Mouse (Mus musculus) liver, embryonic 11.5 days (tissue): Measurements from ENCODE around the gene 6030468B19Rik. TPM values are rescaled to one million over a fixed set of nuclear protein-coding genes. Genes with fewer than 3 reads are reported as not detected.

Experiments
- ATAC-seq: fragments of 200-750 bp; cut with Nextera tagmentation; replicated peaks from 2 replicates; pipeline ENCODE4 v1.8.0; 2017; ENCODE audit warnings: moderate number of reproducible peaks, mild to moderate bottlenecking, moderate TSS enrichment, moderate library complexity; ENCODE audit not compliant: low FRiP score
- DNase-seq: peaks from one replicate; pipeline ENCODE4 v3.0.0-alpha.2; 2017; ENCODE audit warnings: low spot score
- H3K27ac ChIP-seq: fragments of 300-500 bp; sonication (generic); 2 replicates; pipeline ENCODE4 v1.5.1; 2014; ENCODE audit warnings: mild to moderate bottlenecking, low read depth, low read length, control low read depth
- H3K27me3 ChIP-seq: fragments of 300-500 bp; sonication (generic); replicated peaks from 2 replicates; pipeline ENCODE4 v1.6.1; 2014; ENCODE audit warnings: low read length, mixed read lengths; ENCODE audit not compliant: control insufficient read depth, insufficient read depth
- H3K36me3 ChIP-seq: fragments of 300-500 bp; sonication (generic); 2 replicates; pipeline ENCODE4 v1.6.1; 2014; ENCODE audit warnings: mild to moderate bottlenecking, low read length, moderate library complexity, mixed read lengths; ENCODE audit not compliant: control insufficient read depth, insufficient read depth
- H3K4me1 ChIP-seq: fragments of 300-500 bp; sonication (generic); replicated peaks from 2 replicates; pipeline ENCODE4 v1.6.1; 2014; ENCODE audit warnings: low read length, mixed read lengths; ENCODE audit not compliant: control insufficient read depth, insufficient read depth
- H3K4me2 ChIP-seq: fragments of 300-500 bp; sonication (generic); 2 replicates; pipeline ENCODE4 v1.6.1; 2014; ENCODE audit warnings: mild to moderate bottlenecking, control low read depth, moderate library complexity
- H3K4me3 ChIP-seq: fragments of 300-500 bp; sonication (generic); 2 replicates; pipeline ENCODE4 v1.5.1; 2014; ENCODE audit warnings: low read depth, low read length, control low read depth
- H3K9ac ChIP-seq: fragments of 300-500 bp; sonication (generic); 2 replicates; pipeline ENCODE4 v1.6.1; 2014; ENCODE audit warnings: low read depth, low read length, control low read depth
- H3K9me3 ChIP-seq: fragments of 300-500 bp; sonication (generic); 2 replicates; pipeline ENCODE4 v1.6.1; 2016; ENCODE audit warnings: low read length, inconsistent platforms, mixed read lengths; ENCODE audit not compliant: control insufficient read depth
- WGBS: fragments of 180-500 bp; shearing (Covaris S2); extraction: QIAGEN DNeasy Blood & Tissue Kit; methylation state at CpG from one replicate; pipeline ENCODE4 v1.1.7; 2014; 5-methylcytosine and 5-hydroxymethylcytosine counted together
- polyA plus RNA-seq: library from polyadenylated mRNA; unstranded; fragments of >200 nt; fragmentation: Nextera tagmentation; extraction: Ambion mirVana; gene quantifications from 2 replicates; pipeline ENCODE4 v1.2.1, GENCODE M21; 2014

6030468B19Rik gene
- polyA plus RNA-seq, 1 experiment from 2014 or later = 49.3 TPM

DNA sequence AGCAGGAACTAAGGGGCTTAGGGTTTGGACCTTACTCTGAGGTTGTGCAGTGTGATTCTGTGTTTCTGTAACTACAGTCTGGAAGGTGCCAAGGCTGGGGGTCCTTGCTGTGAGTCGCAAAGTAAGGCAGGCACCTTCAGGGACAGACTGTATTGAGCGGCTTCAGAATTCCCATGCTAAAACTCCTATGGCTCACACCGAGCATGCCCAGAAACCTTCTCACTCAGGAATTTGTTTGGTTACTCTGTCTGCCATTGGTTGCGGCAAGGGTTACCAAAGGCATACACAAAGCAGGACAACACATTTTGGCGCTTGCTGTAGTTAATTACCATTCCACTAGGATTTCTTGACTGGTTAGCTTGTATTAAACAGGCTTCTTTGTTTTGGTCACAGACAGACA lies 28.7 kb downstream of the 6030468B19Rik start:
- H3K4me3 ChIP-seq = peak overlapping the region; percentile 68
- H3K9ac ChIP-seq = peak overlapping the region; percentile 97
- ATAC-seq = no peak
- WGBS = 30% methylated on average over 5 of the region's 5 CpGs
- peaks cover 26% of the 10 kb centered on the region for H3K36me3 ChIP-seq
- peaks cover 66% of the 10 kb centered on the region for H3K4me1 ChIP-seq
- no peaks in the 10 kb centered on the region for H3K9me3 ChIP-seq
- peak overlapping the region; percentile 95 for H3K27ac ChIP-seq
- H3K27me3 ChIP-seq = no peaks in the 10 kb centered on the region
- peak overlapping the region; percentile 98 for H3K4me2 ChIP-seq
- DNase-seq = no peak

GRCm38 (mm10) chr11:117826916-117827315 lies 29.5 kb downstream of the 6030468B19Rik start:
- H3K27ac ChIP-seq = 0 out of 2 replicates have a peak overlapping the region, but pooled peaks have one; percentile 32
- no peak overlapping the region for H3K4me3 ChIP-seq
- peak overlapping the region; percentile 98 for H3K4me2 ChIP-seq
- no peaks in the 10 kb centered on the region for H3K9me3 ChIP-seq
- peaks cover 71% of the 10 kb centered on the region for H3K4me1 ChIP-seq
- no peaks in the 10 kb centered on the region for H3K27me3 ChIP-seq
- 67% methylated on average over 8 of the region's 8 CpGs for WGBS
- peaks cover 18% of the 10 kb centered on the region for H3K36me3 ChIP-seq
- ATAC-seq (no peak), DNase-seq (no peak)
- H3K9ac ChIP-seq = no peak overlapping the region

- ATAC-seq = no peak
- WGBS = 52% methylated on average over 3 of the region's 3 CpGs
- no peak overlapping the region for H3K27ac ChIP-seq
- no peak for DNase-seq
- no peak overlapping the region; the same call in 1 of the 2 replicates for H3K4me3 ChIP-seq
- H3K9me3 ChIP-seq = no peaks in the 10 kb centered on the region
- H3K4me2 ChIP-seq = peak overlapping the region; percentile 98
- H3K4me1 ChIP-seq = peaks cover 71% of the 10 kb centered on the region
- H3K27me3 ChIP-seq = no peaks in the 10 kb centered on the region
- H3K9ac ChIP-seq = no peak overlapping the region
- peaks cover 14% of the 10 kb centered on the region for H3K36me3 ChIP-seq
Observed at GRCm38 (mm10) chr11:117827386-117827785, 29.9 kb downstream of the 6030468B19Rik start.

DNA sequence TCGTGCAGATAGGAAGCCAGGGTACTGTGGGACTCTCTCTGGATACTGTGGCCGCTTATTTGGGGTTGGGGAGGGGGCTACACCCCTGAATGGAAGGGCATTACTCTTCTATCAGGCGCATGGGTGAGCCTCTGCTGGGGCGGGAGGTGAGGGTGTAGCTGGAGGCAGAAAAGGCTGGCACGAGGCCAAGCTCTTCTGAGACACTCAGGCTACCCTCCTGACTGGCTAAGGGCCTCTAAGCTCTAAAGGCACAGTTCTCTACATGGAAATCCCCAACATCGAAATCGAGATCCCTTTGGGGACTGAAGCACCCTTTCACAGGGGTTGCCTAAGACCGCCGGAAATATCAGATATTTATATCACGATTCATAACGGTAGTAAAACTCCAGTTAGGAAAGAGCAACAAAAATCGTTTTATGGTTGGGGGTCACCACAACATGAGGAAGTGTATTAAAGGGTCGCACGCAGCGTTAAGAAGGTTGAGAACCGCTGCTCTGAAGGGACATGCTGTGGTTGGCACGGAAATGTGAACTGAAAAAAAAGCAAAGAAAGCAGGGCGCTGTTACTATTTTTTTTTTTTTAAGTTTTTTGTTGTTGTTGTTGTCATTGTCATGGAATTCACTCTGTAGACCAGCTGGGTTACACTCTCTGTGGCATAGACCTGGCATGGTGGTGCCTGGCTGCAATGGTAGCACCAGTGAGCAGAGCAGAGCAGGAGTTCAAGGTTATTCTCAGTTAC lies 30.9 kb downstream of the 6030468B19Rik start:
- Histone ChIP-seq H3K9ac (no peak overlapping the region), H3K27me3 (no peaks in the 10 kb centered on the region), H3K4me2 (peak overlapping the region; percentile 46), H3K27ac (peak overlapping the region; percentile 87), H3K4me1 (peaks cover 68% of the 10 kb centered on the region), H3K9me3 (no peaks in the 10 kb centered on the region), H3K4me3 (no peak overlapping the region), H3K36me3 (peaks cover 4% of the 10 kb centered on the region)
- DNase-seq (no peak), ATAC-seq (no peak)
- 64% methylated on average over 18 of the region's 18 CpGs for WGBS

GRCm38 (mm10) chr11:117828888-117829604 lies 31.6 kb downstream of the 6030468B19Rik start:
- 13% methylated on average over 9 of the region's 9 CpGs for WGBS
- Histone ChIP-seq H3K4me2 (peak overlapping the region; percentile 46), H3K9ac (no peak overlapping the region)

GRCm38 (mm10) chr11:117829671-117830215 lies 32.3 kb downstream of the 6030468B19Rik start:
- H3K36me3 ChIP-seq = no peaks in the 10 kb centered on the region
- H3K4me2 ChIP-seq = peak overlapping the region; percentile 18
- 63% methylated on average over 2 of the region's 2 CpGs for WGBS
- ATAC-seq (no peak), DNase-seq (no peak)
- H3K27me3 ChIP-seq = no peaks in the 10 kb centered on the region
- H3K27ac ChIP-seq = peak overlapping the region; percentile 87
- H3K9me3 ChIP-seq = no peaks in the 10 kb centered on the region
- H3K4me1 ChIP-seq = peaks cover 61% of the 10 kb centered on the region
- no peak overlapping the region for H3K9ac ChIP-seq
- no peak overlapping the region for H3K4me3 ChIP-seq

More at GRCm38 (mm10) chr11:117828888-117829604, 31.6 kb downstream of the 6030468B19Rik start:
- Histone ChIP-seq H3K4me1 (peaks cover 64% of the 10 kb centered on the region), H3K27me3 (no peaks in the 10 kb centered on the region), H3K27ac (peak overlapping the region; percentile 87), H3K9me3 (no peaks in the 10 kb centered on the region), H3K4me3 (no peak overlapping the region), H3K36me3 (no peaks in the 10 kb centered on the region)
- ATAC-seq (peak; percentile 53), DNase-seq (peak; percentile 59)

GRCm38 (mm10) chr11:117830401-117830800 lies 32.9 kb downstream of the 6030468B19Rik start:
- Histone ChIP-seq H3K9me3 (no peaks in the 10 kb centered on the region), H3K27ac (peak overlapping the region; percentile 87; the same call in 1 of the 2 replicates), H3K27me3 (no peaks in the 10 kb centered on the region), H3K4me2 (no peak overlapping the region), H3K9ac (no peak overlapping the region), H3K4me3 (no peak overlapping the region), H3K36me3 (no peaks in the 10 kb centered on the region), H3K4me1 (peaks cover 63% of the 10 kb centered on the region)
- ATAC-seq (no peak), DNase-seq (no peak)
- WGBS = 66% methylated on average over 9 of the region's 9 CpGs

DNA sequence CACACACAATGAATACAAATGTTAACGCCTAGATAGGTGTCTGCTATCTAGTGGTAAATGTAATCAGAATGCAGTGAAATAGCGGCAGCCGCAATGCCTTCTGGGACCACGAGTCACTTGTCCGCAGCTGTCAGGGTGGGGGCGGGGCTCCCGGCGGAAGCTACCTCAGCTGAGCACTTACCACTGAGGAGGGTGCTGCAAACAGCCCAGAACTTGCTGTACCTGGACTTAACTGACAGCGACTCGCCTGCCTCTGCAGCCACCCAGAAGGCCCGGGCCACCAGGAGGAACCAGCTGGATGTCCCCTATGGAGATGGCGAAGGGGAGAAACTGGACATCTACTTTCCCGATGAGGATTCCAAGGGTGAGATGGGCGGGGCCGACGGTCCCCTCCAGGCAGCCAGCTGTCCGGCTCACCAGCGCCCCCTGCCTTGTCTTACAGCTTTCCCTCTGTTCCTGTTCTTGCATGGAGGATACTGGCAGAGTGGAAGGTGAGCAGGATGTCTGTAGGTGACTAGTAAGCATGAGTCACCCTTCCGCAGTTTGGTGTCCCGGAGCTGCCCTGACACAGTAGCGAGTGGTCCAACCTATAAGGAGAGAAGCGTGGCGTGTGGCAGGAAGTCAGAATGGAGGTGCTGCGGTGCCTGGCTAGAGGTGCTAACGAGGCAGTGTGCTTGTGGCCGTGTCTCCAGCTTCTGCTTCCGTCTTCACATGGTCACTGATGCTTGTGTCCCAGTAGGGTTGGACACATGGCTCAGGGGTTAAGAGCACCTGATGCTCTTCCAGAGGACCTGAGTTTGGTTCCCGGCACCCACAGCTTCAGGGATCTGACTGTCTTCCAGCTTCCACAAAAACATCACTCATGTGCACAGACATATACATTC lies 34.9 kb downstream of the 6030468B19Rik start:
- ATAC-seq = peak; percentile 78
- Histone ChIP-seq H3K4me1 (peaks cover 58% of the 10 kb centered on the region), H3K36me3 (no peaks in the 10 kb centered on the region), H3K4me3 (peak overlapping the region; percentile 42), H3K9me3 (no peaks in the 10 kb centered on the region), H3K9ac (peak overlapping the region; percentile 44), H3K27me3 (no peaks in the 10 kb centered on the region), H3K27ac (peak overlapping the region; percentile 35; the same call in 1 of the 2 replicates), H3K4me2 (peak overlapping the region; percentile 67)
- 14% methylated on average over 28 of the region's 28 CpGs for WGBS
- peak; percentile 88 for DNase-seq
